Mouse (Mus musculus) mammary gland, adult 2 months (tissue): ENCODE measurements around the gene Klk4. TPM values are rescaled to one million over a fixed set of nuclear protein-coding genes. Genes with fewer than 3 reads are reported as not detected.

Experiments used
- polyA plus RNA-seq: library from polyadenylated mRNA; depleted of rRNA; stranded (reverse); fragments of >200 nt; gene quantifications from 2 replicates; pipeline ENCODE4 v1.2.3, GENCODE M21; 2012; ENCODE audit warnings: low replicate concordance; rRNA removed

The Klk4 gene
- not detected in 2 replicates for polyA plus RNA-seq

DNA sequence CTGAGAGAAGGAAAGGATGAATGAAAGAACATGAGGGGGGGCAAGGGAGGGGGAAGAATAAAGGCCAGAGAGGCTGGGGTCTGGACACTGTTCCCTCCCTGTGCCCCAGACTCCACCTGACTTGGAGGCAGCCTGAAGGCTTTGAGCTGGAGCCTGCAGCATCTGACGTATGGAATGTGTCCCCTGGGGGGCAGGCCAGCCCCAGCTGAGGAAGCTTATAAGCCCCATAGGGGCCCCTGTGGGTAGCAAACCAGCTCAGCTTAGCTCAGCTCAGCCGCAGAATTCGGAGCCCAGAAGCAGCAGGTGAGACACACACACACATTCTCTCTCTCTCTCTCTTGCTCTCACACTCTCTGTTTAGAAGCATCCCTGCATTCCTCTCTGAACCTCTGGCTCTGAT, at the start of gene Klk4:
Gene Klk4 (plus strand): TSS at position 249 of the 400 bp plus-strand sequence.

GRCm38 (mm10) chr7:43841701-43842100, 39.3 kb upstream of the Klk4 start, which contains the start of gene Klk5:
Klk5 (plus strand) TSS chr7:43841971.

GRCm38 (mm10) chr7:43933440-43933839, 52.5 kb downstream of the Klk4 start, which contains the start of gene Klk15:
Klk15 (plus strand) TSS chr7:43933740.

Other genes starting within 250 kb of the Klk4 start
- gene Ceacam18, start 246.5 kb upstream of the Klk4 start, polyA plus RNA-seq, result not detected in 2 replicates
- 3.8 and 5.4 TPM in 2 replicates for gene Siglece, start 221.0 kb upstream of the Klk4 start, polyA plus RNA-seq
- 9.2 and 18.9 TPM in 2 replicates for gene Ctu1, start 209.1 kb upstream of the Klk4 start, polyA plus RNA-seq
- not detected in 2 replicates for gene Klk14, start 190.7 kb upstream of the Klk4 start, polyA plus RNA-seq
- gene Klk13, start 168.6 kb upstream of the Klk4 start, polyA plus RNA-seq, result 0.16 and 0.33 TPM in 2 replicates
- not detected in 2 replicates for gene Klk12, start 112.3 kb upstream of the Klk4 start, polyA plus RNA-seq
- 2.4 and 4.7 TPM in 2 replicates for gene Klk11, start 106.6 kb upstream of the Klk4 start, polyA plus RNA-seq
- gene Klk10, start 100.1 kb upstream of the Klk4 start, polyA plus RNA-seq, result 0.98 and 8.7 TPM in 2 replicates
- gene Klk9, start 89.3 kb upstream of the Klk4 start, polyA plus RNA-seq, result 0.14 and 0.30 TPM in 2 replicates
- gene Klk8, start 83.6 kb upstream of the Klk4 start, polyA plus RNA-seq, result 7.4 and 14.6 TPM in 2 replicates
- gene Klk7, start 69.9 kb upstream of the Klk4 start, polyA plus RNA-seq, result 0.11 and 4.9 TPM in 2 replicates
- gene Klk6, start 56.7 kb upstream of the Klk4 start, polyA plus RNA-seq, result 0.82 TPM in 1 of 2 replicates, not detected in the other
- gene Klk5, start 39.2 kb upstream of the Klk4 start, polyA plus RNA-seq, result 0.14 and 3.3 TPM in 2 replicates
- gene Klk15, start 52.6 kb downstream of the Klk4 start, polyA plus RNA-seq, result not detected in 2 replicates
- gene Klk1b8, start 69.5 kb downstream of the Klk4 start, polyA plus RNA-seq, result 0.14 TPM in 1 of 2 replicates, not detected in the other
- gene Klk1b1, start 85.6 kb downstream of the Klk4 start, polyA plus RNA-seq, result not detected in 2 replicates
- gene Klk1b9, start 94.9 kb downstream of the Klk4 start, polyA plus RNA-seq, result not detected in 2 replicates
- 0.14 TPM in 1 of 2 replicates, not detected in the other for gene Klk1b11, start 114.7 kb downstream of the Klk4 start, polyA plus RNA-seq
- gene Klk1b26, start 131.0 kb downstream of the Klk4 start, polyA plus RNA-seq, result 0.09 TPM in 1 of 2 replicates, not detected in the other
- gene Klk1b27, start 171.1 kb downstream of the Klk4 start, polyA plus RNA-seq, result 1.4 and 3.0 TPM in 2 replicates
- not detected in 2 replicates for gene Klk1b21, start 221.2 kb downstream of the Klk4 start, polyA plus RNA-seq
- not detected in 2 replicates for gene Klk1b22, start 231.5 kb downstream of the Klk4 start, polyA plus RNA-seq